Mouse (Mus musculus) right cerebral cortex, postnatal 10 days (tissue): ENCODE measurements around the gene Cd5l.
"Not testable (repeated sequence)": the region's sequence is repeated elsewhere in the genome, so short reads cannot be mapped to it uniquely, and the experiment has no call there.

Experiments used
- DNase-seq, 2 experiments: peaks; one replicate each; pipeline ENCODE4 v3.0.0; 2021; ENCODE audit warnings: low spot score in 2 of 2

The Cd5l gene

DNA sequence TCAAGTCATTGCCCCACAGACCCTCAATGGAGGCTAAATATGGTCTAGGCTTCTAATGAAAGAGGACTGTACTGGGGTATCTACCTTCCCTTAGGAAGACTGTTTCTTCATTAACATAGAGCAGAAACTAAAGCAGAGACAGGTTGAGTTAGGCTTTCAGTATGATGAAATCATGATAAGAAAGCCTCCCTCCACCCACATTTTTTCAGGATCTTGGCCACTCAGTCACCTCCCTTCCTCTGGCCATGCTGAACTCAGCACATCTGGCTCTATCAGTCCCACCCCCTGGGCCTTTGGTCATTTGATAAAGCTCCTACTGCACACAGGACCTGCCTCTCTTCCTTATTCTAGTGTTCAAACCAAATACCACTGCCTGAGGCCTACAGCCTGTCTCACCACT is at the start of gene Cd5l:
Gene Cd5l, plus strand, starts transcription at position 301 of the 400 bp plus-strand sequence.
- no peak for DNase-seq

DNA sequence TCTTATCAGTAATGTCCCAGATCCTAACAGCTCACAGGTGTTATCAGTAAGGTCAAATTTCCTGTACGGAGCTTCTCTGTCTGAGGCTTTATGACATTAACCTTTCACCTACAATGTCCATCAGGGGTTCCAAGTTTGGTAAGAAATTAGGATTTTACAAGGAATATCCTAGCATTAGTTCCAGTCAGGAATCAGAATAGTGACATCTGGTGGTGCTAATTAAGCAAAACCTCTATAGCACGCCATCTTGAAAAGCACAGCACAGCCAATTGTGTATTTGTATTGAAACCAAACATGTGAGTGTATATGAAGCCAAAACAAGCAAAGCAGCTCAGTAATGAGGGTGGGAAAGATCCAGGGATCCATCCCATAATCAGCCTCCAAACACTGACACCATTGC is 47.8 kb upstream of the Cd5l start:
- DNase-seq, result no peak

DNA sequence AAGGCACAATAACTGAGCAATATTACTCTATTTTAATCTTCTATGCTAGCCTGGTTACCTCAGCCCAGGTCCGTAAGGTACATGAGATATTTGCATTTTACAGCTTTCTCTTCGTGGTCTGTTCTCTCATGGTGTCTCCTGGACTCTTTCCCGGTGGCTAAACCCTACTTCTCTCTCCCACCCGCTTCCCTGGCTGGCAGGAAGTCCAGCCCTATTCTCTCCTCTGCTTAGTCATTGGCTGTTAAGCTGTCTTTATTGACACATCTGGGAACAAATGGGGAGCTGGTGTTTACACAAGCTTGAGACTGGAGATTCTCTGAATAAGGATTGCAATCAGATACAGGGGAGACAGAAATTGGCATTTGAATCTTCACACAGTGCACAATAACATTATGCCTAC is 35.1 kb upstream of the Cd5l start:
- DNase-seq, result no peak

DNA sequence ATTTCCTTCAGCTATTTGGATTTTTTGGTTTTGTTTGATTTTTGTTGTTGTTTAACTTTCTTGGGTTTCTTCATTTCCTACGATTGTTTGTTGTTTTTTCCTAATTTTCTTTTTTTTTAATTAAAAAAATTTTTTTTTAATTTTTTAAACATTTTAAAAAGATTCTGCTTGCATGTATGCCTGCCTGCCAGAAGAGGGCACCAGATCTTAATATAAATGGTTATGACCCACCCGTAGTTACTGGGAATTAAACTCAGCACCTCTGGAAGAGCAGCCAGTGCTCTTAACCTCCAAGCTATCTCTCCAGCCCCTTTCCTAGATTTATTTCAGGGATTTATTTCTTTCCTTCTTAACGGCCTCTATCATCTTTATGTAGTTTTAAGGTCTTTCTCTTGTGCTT is 33.9 kb upstream of the Cd5l start:
- no peak for DNase-seq

DNA sequence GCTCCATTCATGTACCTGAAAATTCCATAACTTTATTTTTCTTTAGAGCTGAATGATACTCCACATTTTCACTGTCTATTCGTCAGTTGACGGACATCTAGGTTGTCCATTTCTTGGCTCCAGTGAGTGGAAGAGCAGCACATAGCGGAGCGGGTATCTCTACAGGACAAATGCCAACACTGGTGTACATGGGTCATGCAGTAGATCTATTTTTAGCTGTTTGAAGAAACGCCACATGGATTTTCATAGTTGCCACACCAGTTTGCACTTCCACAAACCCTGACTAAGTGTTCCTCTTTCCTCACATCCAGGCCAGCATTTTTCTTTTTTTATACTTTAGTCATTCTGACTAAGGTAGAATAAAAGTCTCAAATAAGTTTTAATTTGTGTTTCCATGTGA is 19.8 kb upstream of the Cd5l start:
- DNase-seq, result no peak

DNA sequence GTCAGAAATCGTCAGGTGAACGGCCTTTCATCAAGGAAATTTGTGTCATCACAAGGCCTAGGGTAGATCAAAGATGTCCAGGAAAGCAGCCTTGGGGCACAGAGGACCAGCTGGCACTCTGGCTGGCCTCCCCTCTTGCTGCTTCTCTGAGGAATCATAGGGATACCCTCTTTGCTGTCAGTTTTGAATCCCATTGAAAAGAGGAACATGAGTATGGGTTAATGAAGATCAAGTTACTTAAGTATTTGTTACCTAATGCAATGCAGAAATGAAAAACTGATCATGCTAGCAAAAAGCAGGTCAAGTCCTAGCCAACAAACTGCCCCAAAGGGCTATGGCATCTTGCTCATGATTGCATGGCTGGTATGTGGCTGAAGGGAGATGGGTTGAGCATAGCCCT is 6.7 kb upstream of the Cd5l start:
- DNase-seq, result not testable (repeated sequence)

DNA sequence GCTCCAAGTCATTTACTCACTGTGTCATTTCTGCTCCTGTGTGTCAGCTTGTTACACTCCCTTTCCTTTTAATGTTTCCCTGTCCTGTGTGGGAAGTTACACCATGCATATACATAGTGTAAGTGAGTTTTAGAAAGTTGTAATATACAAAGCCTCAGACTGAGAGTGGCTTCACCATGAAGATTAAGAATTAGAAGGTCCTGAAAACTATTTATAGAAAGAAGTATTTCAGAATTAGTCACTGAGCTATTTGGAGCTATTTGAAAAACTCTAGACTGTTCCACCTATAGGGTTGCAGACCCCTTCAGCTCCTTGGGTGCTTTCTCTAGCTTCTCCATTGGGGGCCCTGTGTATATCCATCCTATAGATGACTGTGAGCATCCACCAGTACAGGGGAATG is 1.5 kb downstream of the Cd5l start:
- no peak for DNase-seq

DNA sequence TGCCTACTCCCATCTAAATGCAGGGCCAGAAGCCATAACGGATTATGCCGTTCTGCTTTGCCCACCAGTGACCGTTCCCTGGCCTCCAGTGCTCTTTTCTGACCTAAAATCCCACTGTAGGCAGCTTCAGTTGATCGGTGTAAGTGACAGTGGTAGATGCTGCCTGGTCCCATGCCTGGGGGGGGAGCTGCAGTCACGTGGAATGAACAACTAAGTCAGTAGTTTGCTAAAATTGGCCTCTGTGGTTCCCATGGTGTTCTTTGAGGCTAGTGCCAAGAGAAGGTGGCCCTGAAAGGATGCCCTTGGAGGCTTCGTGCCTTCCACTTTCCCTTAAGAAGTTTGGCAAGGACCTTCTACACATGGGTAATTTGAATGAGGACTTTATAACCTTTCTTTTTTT is 2.8 kb downstream of the Cd5l start:
- DNase-seq, result no peak

DNA sequence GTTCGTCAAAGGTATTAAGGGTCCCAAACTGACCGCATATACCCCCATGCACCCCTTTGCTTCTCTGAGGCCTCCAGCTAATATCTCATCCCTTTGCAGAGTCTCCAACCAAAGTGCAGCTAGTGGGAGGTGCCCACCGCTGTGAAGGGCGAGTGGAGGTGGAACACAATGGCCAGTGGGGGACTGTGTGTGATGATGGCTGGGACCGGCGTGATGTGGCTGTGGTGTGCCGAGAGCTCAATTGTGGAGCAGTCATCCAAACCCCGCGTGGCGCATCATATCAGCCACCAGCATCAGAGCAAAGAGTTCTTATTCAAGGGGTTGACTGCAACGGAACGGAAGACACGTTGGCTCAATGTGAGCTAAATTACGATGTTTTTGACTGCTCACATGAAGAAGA is 8.0 kb downstream of the Cd5l start:
- DNase-seq, result no peak

DNA sequence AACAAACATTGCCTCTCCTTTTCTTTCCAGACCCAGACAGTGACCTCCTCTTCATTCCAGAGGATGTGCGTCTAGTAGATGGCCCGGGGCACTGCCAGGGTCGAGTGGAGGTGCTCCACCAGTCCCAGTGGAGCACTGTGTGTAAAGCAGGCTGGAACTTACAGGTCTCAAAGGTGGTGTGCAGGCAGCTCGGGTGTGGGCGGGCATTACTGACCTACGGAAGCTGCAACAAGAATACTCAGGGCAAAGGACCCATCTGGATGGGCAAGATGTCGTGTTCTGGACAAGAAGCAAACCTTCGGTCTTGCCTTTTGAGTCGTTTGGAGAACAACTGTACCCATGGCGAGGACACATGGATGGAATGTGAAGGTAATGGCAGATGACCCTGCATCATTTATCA is 9.8 kb downstream of the Cd5l start:
- DNase-seq, result no peak

DNA sequence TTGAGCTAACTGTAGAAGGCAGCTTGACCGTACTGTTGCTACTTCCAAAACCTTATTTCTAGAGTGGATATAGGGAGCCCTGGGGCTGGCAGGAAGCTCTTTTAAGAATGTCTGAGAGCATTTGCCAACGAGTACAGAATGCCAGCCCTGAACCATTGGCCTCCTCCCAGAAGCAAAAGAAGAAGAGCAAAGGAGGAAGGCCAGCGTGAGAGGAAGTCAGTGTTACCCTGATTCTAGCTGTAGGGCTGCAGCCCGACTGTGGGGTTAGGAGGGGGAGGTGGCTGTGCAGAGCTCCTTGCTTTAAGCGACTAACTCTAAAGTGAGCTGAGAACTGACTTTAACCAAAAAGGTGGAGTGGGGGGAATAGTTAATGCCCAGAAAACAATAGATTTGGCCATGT is 11.5 kb downstream of the Cd5l start:
- DNase-seq, result peak in 1 of 2 experiments; percentile 27

DNA sequence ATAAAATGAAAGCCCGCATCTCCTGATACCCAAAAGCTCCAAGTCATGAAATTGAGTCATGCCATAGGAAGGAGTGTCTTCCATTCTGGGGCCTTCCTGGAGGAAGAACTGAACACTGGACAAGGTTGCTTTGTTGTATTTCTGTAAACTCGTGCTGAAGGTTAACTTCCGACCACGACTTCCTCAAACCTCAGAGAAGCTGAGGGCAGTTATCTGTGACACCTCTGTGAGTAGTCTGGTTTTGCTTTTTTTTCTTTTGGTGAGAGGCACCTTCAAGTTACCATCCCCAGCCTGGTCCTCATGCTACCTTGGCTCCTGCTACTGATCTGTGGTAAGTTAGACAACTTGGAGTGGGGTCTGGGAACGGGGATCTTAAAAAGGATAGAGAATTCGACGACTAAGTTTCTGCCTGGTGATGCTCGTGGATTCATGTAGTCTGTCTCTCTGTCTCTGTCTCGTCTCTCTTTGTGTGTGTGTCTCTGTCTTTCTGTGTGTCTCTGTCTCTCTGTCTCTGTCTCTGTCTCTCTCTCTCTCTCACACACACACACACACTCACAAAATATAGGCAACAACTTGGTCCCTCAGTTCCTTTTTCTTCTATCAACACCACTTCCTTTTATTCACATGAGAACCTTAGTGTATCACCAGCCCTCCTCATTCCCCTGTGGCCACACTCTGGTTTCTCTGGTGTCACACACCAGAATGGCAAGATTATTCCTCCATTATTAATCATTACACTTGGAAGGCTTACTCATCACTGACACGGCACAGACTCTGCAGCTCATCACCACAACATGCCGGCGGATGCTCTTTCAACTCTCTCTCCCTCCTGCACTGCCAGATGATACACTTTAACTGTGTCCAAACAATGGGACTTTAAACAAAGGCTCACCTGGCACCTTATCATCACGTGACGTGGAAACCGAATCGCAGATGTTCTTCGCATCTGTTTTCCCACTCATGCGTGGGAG is 18.8 kb downstream of the Cd5l start, which contains the start of gene Fcrl1:
Gene Fcrl1, plus strand, starts transcription at position 193 of the 971 bp plus-strand sequence.
- no peak for DNase-seq

DNA sequence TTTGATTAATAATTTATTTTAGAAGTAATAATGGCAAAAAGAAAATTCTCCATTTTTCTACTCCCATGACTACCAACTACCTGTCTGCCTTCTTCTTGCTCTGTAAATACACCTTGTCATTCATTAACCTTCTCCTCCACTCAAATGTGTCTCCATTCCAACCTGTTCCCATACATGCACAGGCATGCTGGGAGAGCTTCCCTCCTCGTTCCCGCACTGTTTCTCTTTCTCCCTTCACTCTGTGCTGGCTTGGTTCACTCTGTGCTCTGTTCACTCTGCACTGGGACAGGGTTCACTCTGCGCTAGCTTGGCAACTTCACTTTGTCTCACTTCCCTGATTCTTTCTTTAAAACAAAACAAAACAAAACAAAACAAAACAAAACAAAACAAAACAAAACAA is 19.5 kb downstream of the Cd5l start:
- DNase-seq, result no peak

DNA sequence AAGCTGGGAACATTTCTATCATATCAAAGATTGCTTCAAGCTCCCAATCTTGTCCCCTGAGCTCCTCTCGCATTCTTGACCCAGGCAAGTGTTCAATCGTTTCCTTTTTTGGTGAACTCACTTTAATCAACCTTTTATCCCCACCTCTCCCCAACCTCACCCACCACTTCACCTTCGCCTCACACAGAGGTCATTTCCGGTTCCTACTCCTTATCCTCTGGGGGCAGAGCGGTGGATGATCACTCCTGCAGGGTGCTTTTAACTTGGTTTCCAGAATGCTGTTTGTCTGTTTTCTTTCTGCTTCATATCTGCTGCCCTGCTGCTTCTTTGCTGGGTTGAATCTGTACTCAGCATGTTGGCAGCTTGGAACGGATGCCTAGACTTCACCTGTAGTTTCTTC is 20.0 kb downstream of the Cd5l start:
- no peak for DNase-seq

DNA sequence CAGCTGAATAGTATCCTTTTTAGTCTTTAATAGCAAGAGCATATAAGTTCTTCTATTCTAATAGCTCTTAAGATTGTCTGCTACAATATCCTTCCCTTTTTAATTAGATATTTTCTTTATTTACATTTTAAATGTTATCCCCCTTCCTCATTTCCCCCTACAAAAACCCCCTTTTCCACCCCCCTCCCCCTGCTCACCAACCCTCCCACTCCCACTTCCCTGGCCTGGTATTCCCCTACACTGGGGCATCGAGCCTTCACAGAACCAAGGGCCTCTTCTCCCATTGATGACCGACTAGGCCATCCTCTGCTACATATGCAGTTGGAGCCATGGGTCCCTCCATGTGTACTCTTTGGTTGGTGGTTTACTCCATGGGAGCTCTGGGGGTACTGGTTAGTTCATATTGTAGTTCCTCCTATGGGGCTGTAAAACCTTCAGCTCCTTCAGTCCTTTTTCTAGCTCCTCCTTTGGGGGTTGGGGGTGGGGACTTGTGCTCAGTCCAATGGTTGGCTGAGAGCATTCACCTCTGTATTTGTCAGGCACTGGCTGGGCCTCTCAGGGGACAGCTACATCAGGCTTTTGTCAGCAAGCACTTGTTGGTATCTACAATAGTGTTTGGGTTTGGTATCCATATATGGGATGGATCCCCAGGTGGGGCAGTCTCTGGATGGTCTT is 22.1 kb downstream of the Cd5l start:
- DNase-seq, result not testable (repeated sequence)

DNA sequence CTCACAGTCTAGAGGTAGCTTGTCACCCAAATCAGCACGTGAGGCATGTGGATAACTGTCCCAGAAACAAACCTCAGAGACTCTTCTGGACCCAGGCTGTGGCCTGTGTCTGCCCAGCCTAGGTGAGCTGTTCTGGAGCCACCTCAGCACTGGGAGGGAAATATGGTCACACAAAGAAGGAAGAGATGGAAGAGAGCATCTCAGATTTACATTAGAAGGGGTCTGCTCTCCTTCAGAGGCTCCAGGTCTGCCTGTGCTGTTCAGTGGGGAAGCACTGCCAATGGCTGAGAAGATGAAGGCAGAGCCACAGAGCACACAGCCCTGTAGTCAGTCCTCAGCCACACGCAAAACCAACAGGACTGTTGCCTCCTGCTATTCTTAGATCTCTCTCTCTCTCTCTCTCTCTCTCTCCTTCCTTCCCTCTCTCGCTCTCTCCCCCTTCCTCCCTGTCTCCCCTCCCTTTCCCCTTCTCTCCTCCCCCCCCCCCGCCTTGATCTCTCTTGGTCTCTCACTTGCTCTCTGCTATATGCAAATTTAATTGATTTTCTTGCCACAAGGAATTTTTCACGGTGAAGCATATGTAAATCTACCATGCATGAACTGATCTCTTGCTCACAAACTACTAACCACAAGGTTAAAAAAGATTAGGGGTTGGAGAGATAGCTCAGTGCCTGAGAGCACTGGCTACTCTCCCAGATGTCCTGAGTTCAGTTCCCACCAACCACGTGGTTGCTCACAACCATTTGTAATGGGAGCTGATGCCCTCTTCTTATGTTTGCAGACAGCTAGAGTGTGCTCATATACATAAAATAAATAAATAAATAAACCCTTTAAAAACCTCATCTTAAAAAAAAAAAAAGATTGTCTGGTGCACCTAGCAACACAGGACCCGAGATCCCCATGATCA is 24.4 kb downstream of the Cd5l start:
- DNase-seq, result no peak

DNA sequence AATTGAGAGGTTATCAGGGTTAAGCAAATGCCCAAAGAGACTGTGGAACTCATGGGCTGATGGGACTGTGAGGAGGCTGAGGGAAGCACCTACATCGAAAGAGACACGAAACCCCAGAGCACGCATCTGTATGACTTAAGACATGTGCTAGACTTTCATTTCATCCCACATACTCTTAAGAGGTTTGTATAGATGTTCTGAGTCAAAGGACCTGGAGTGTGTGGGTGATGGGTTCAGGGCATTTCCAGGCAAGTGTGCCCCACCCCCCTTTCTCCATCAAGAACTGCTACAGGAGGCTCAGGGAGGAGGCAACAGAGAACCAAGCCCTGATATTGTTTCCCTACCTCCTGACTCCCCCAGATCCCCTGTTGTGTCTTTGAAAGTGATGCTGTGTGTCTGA is 25.6 kb downstream of the Cd5l start:
- no peak for DNase-seq

DNA sequence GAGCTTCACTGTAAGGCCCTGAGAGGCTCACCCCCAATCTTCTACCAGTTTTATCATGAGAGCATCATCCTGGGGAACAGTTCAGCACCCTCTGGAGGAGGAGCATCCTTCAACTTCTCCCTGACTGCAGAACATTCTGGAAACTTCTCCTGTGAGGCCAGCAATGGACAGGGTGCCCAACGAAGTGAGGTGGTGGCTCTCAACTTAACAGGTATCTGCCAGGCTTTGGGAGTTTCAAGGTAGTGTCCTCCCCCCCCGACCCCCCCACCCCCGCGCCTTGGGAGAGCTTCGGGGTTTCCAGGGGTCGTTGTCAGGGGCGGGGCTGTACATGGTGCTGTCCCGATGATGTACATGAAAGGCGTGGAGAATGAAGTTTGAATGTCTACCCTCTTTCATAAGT is 27.4 kb downstream of the Cd5l start:
- DNase-seq, result no peak

DNA sequence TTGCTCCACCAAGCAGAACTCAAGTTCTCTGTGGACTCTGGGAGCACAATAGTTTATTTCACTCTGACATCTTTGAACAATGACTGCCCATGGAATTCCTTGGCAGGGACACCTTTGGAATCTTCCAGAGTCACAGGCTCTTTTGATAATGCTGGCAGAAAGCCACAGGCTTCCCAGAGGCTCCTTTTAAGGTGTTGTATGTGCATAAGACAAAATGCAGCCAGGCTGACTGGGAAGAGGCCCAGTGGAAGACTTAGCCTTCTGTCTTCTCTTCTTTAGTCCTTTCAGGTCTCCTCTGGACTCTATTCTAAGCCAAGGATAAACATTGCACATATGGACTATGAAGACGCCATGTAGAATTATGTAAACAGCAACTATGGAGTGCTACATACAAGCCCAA is 33.3 kb downstream of the Cd5l start:
- no peak for DNase-seq

DNA sequence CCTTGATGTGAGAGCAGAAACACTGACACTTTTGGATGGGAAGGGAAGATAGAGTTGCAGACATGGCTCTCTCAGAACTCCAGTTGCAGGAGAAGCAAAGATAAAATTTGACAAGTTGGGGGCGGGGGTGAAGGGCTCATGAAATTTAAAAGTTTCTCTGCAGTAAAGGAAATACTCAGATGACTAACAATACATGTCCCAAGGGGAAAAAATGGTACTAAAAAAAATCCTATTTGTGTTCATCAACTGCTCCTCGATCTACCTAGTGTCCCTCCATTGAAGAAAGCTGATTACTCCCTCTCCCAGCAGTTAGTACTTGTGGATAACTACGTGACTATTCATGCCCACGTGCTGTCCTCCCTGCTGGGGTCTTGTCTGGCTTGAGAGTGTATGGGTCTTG is 41.1 kb downstream of the Cd5l start:
- DNase-seq, result no peak

DNA sequence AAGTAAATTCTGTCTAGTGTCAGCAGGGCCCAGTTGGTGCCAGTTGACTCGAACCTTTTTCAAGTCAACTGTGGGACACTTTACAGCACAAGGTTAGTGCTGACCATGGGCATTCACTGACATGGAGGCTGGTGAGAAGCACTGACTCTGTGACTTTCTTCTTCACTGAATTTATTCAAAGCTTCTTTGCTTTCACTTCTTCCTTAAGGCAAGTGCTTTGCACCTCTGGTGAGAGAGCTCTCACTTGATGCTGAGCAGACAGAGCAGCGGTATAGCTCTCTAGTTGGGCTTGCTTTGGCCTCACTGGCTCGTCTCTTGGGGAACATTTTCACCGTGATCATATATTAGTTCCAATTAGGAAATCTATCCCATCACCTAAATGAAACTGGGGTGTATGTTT is 42.2 kb downstream of the Cd5l start:
- DNase-seq, result no peak

DNA sequence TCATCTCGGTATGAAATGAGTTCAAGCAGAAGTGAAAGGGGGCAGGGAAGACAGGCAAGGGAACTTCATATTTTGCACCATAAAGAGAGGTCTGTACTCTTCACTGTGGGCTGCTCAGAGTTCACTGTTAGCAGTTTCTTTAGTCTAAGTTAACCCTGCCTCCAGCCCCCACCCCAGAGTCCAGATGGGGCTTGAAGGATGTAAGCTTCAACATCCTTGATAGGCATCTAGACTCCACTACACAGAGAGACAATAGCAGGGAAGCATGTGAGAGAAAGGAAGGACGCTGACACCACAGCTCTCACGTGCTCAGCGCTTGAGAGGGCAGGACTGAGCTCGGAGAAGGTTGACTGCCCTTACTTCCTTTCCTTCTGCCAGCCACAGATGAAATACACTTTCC is 43.6 kb downstream of the Cd5l start:
- DNase-seq, result no peak
